Mouse (Mus musculus) liver, adult 2 months (tissue): ENCODE measurements around the gene Krt84.

Experiments used
- CTCF ChIP-seq: fragments of 200-500 bp; IDR thresholded peaks from 2 replicates; pipeline ENCODE4 v1.5.1; 2011; ENCODE audit warnings: low read depth, low read length, control low read depth
- POLR2A ChIP-seq: fragments of 200-500 bp; IDR thresholded peaks from 2 replicates; pipeline ENCODE4 v1.6.1; 2011; ENCODE audit warnings: low read length, control low read depth; ENCODE audit not compliant: insufficient read depth; ENCODE audit errors: extremely low read depth

- no peak for TF ChIP-seq CTCF
- no peak for TF ChIP-seq POLR2A
Measured at GRCm38 (mm10) chr15:101485911-101486635, 46.5 kb downstream of the Krt84 start.
